Mouse (Mus musculus) heart, embryonic 16.5 days (tissue): Measurements from ENCODE around the gene Gm17409. TPM values are rescaled to one million over a fixed set of nuclear protein-coding genes. Genes with fewer than 3 reads are reported as not detected.

ENCODE experiments used
- ATAC-seq: fragments of 200-750 bp; cut with Nextera tagmentation; replicated peaks from 2 replicates; pipeline ENCODE4 v1.8.0; 2017; ENCODE audit warnings: moderate number of reproducible peaks; ENCODE audit not compliant: insufficient read depth, low FRiP score; ENCODE audit errors: extremely low read depth
- H3K27ac ChIP-seq: fragments of 300-500 bp; sonication (generic); 2 replicates; pipeline ENCODE4 v1.5.1; 2014; ENCODE audit warnings: mild to moderate bottlenecking, low read length, control low read depth, moderate library complexity
- H3K27me3 ChIP-seq: fragments of 300-500 bp; sonication (generic); 2 replicates; pipeline ENCODE4 v1.6.1; 2014; ENCODE audit warnings: low read length, mixed read lengths; ENCODE audit not compliant: control insufficient read depth, insufficient read depth
- H3K36me3 ChIP-seq: fragments of 300-500 bp; sonication (generic); 2 replicates; pipeline ENCODE4 v1.6.1; 2014; ENCODE audit not compliant: control insufficient read depth, insufficient read depth
- H3K4me1 ChIP-seq: fragments of 300-500 bp; sonication (generic); 2 replicates; pipeline ENCODE4 v1.6.1; 2014; ENCODE audit warnings: low read length, mixed read lengths; ENCODE audit not compliant: control insufficient read depth, insufficient read depth
- H3K4me2 ChIP-seq: fragments of 300-500 bp; sonication (generic); 2 replicates; pipeline ENCODE4 v1.6.1; 2014; ENCODE audit warnings: low read depth, mild to moderate bottlenecking, control low read depth, low read length
- H3K4me3 ChIP-seq: fragments of 300-500 bp; sonication (generic); 2 replicates; pipeline ENCODE4 v1.5.1; 2014; ENCODE audit warnings: mild to moderate bottlenecking, control low read depth, low read length
- H3K9ac ChIP-seq: fragments of 300-500 bp; sonication (generic); 2 replicates; pipeline ENCODE4 v1.6.1; 2014; ENCODE audit warnings: low read length, control low read depth
- H3K9me3 ChIP-seq: fragments of 300-500 bp; sonication (generic); replicated peaks from 2 replicates; pipeline ENCODE4 v1.6.1; 2016; ENCODE audit warnings: low read length; ENCODE audit not compliant: control insufficient read depth
- WGBS: fragments of 180-500 bp; shearing (Covaris S2); extraction: QIAGEN DNeasy Blood & Tissue Kit; methylation state at CpG from one replicate; pipeline ENCODE4 v1.1.7; 2014; 5-methylcytosine and 5-hydroxymethylcytosine counted together
- polyA plus RNA-seq: library from polyadenylated mRNA; unstranded; fragments of >200 nt; fragmentation: Nextera tagmentation; extraction: Ambion mirVana; gene quantifications from 2 replicates; pipeline ENCODE4 v1.2.1, GENCODE M21; 2015

Gm17409 gene
- polyA plus RNA-seq, 1 experiment from 2014 or later: not detected

DNA sequence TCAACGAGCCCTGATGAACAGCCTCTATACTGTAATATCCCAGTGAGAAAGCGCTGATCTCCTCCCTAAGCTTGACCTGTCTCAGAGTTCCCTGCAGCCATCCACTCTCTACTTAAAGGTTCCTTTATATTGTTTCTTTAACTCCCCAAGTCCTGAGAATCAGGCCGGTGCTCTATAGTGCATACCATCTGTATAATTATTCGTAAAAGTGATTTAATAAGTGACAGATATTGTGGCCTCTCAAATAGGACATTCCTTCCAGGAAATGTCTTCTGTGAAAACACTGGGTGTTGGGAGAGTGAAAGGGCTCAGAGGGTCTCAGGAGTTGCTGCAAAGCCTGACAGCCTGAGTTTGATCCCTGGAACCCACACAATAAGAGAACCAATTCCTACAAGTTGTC lies 8.2 kb downstream of the Gm17409 start:
- H3K36me3 ChIP-seq: peaks cover 12% of the 10 kb centered on the region
- H3K9ac ChIP-seq: no peak overlapping the region
- no peaks in the 10 kb centered on the region for H3K27me3 ChIP-seq
- 93% methylated on average over 4 of the region's 4 CpGs for WGBS
- H3K9me3 ChIP-seq: no peaks in the 10 kb centered on the region
- H3K27ac ChIP-seq: no peak overlapping the region
- no peaks in the 10 kb centered on the region for H3K4me1 ChIP-seq
- H3K4me2 ChIP-seq: no peak overlapping the region
- no peak overlapping the region for H3K4me3 ChIP-seq
- no peak for ATAC-seq

GRCm38 (mm10) chr2:58479536-58479935 lies 9.6 kb downstream of the Gm17409 start:
- ATAC-seq: no peak
- no peaks in the 10 kb centered on the region for H3K9me3 ChIP-seq
- WGBS: 89% methylated on average over 10 of the region's 10 CpGs
- H3K4me2 ChIP-seq: no peak overlapping the region
- H3K27ac ChIP-seq: no peak overlapping the region
- H3K4me1 ChIP-seq: peaks cover 6% of the 10 kb centered on the region
- H3K27me3 ChIP-seq: no peaks in the 10 kb centered on the region
- H3K4me3 ChIP-seq: no peak overlapping the region
- H3K36me3 ChIP-seq: peaks cover 10% of the 10 kb centered on the region; the same call in 1 of the 2 replicates
- H3K9ac ChIP-seq: no peak overlapping the region

DNA sequence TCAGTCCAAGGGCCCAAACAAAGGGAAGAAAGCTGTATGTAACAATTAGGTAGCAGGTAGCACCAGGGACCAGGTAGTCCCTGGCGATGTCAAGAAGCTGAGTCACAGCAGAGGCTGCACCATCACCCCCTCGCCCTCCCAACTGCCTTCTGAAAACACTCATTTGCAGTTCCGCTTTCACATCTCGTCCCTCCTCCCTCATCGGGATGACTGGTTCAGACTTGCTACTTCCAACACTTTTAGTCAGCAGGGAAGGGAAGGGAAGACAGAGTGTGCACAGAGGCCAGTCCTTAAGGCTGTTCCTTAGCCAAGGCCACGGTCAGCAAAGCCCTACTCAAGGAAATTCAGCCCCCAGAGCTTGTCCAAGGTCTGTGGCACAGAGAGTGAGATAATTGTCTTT lies 10.8 kb downstream of the Gm17409 start:
- WGBS: 65% methylated on average over 6 of the region's 6 CpGs
- Histone ChIP-seq H3K36me3 (peaks cover 10% of the 10 kb centered on the region; the same call in 1 of the 2 replicates), H3K4me2 (no peak overlapping the region), H3K9ac (no peak overlapping the region), H3K27me3 (no peaks in the 10 kb centered on the region), H3K27ac (no peak overlapping the region), H3K4me1 (peaks cover 17% of the 10 kb centered on the region), H3K4me3 (no peak overlapping the region), H3K9me3 (no peaks in the 10 kb centered on the region)
- ATAC-seq: no peak

DNA sequence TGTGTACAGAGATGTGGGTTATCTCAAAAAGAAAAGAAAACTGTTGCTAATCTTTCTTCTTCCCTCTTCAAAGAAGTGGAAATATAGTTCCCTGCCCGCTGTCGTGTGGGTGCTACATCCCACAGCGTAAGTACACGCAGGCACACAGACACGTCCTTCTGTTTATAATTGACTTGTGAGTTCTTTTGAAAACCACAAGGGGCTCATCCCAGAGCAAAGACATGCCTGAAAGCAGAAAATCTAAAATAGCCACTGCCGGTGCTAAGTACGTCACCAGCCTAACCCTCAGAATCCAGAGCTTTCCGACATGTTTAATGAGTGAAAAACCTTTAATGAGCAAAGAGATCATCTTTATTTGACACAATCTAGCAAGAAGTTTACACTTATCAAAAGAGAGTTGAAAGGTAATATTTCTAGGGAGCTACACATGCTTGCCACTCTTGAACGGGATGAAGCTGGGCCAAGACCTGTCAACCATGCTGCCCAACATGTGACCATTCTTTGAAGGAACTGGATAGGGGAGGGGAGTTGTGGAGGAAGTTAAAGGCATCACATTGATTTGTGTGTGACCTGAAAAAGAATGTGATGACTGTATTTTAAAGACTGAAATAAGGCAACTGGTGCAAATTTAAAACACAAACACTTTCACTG lies 11.7 kb downstream of the Gm17409 start:
- Histone ChIP-seq H3K27ac (no peak overlapping the region), H3K27me3 (no peaks in the 10 kb centered on the region), H3K4me2 (no peak overlapping the region), H3K9me3 (no peaks in the 10 kb centered on the region), H3K36me3 (peaks cover 6% of the 10 kb centered on the region; the same call in 1 of the 2 replicates), H3K4me3 (no peak overlapping the region), H3K4me1 (peaks cover 23% of the 10 kb centered on the region), H3K9ac (no peak overlapping the region)
- 65% methylated on average over 9 of the region's 9 CpGs for WGBS
- ATAC-seq: no peak

DNA sequence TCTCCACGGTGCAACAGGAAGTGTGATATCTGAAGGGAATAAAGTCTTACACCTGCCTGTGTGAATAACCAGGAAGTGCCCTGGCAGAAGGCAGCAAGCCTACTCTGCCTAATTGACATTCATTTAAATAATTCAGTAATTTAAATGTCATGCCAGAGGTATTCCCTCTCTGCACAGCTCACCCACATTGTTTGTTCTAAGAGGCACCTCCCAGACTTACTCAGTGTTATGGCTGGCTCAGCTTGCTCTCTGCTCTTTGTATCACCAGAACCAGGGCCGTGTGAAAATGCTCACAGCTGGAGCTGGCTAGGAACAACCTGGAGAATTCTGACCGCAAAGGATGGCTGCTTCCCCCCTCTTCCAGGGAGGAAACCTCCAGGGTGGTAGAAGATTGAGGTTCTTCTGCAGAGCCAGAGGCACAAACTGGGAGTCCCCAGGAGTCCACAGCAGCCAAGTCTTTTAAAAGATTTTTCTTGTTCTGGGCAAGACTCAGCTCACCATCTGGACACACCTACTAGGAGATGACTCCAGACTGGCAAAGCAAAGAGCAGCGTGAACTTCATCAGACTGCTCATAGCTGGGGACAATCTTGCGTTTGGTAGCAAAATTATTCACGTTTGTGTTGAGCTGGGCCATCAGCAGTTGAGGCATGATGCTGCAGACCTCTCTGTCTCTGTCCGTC lies 14.5 kb downstream of the Gm17409 start:
- Histone ChIP-seq H3K4me3 (no peak overlapping the region), H3K4me2 (no peak overlapping the region), H3K4me1 (peaks cover 52% of the 10 kb centered on the region), H3K9ac (no peak overlapping the region; the same call in 1 of the 2 replicates), H3K27me3 (no peaks in the 10 kb centered on the region), H3K9me3 (no peaks in the 10 kb centered on the region), H3K27ac (peak overlapping the region; percentile 51), H3K36me3 (no peaks in the 10 kb centered on the region)
- no peak for ATAC-seq
- WGBS: 34% methylated on average over 7 of the region's 7 CpGs

GRCm38 (mm10) chr2:58485152-58485551 lies 15.2 kb downstream of the Gm17409 start:
- H3K9ac ChIP-seq: no peak overlapping the region
- WGBS: 12% methylated on average over 4 of the region's 4 CpGs
- no peak for ATAC-seq

DNA sequence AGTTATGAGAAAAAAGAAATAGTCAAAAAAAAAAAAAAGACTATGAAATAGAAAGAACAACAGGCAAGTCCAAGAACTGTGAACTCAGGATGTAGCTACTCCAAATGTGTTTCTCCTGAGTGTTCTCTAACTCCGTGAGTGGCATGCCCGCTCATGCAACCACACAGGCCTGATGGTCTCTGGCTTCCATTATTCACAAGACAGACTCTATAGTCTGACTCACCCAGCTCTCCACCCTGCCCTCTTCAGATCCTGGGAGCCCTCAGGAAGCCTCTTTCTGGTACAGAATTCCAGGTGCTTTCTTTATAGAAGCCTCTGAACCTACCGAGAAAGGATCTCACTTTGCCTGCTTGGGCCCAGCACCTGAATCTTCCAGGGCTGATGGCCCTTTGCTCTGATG lies 15.8 kb downstream of the Gm17409 start:
- Histone ChIP-seq H3K9me3 (no peaks in the 10 kb centered on the region), H3K36me3 (no peaks in the 10 kb centered on the region), H3K27ac (peak overlapping the region; percentile 3; the same call in 1 of the 2 replicates), H3K4me1 (peaks cover 61% of the 10 kb centered on the region), H3K27me3 (no peaks in the 10 kb centered on the region), H3K4me3 (no peak overlapping the region), H3K9ac (no peak overlapping the region), H3K4me2 (no peak overlapping the region)
- 65% methylated on average over 3 of the region's 3 CpGs for WGBS
- ATAC-seq: no peak

More at GRCm38 (mm10) chr2:58485152-58485551, 15.2 kb downstream of the Gm17409 start:
- Histone ChIP-seq H3K27ac (peak overlapping the region; percentile 51), H3K4me3 (no peak overlapping the region), H3K4me1 (peaks cover 59% of the 10 kb centered on the region), H3K4me2 (0 out of 2 replicates have a peak overlapping the region, but pooled peaks have one; percentile 1), H3K9me3 (no peaks in the 10 kb centered on the region), H3K36me3 (no peaks in the 10 kb centered on the region), H3K27me3 (no peaks in the 10 kb centered on the region)

GRCm38 (mm10) chr2:58486441-58487278 lies 16.7 kb downstream of the Gm17409 start:
- WGBS: 69% methylated on average over 14 of the region's 14 CpGs
- no peak for ATAC-seq

GRCm38 (mm10) chr2:58487279-58487560 lies 17.3 kb downstream of the Gm17409 start:
- no peak for ATAC-seq
- Histone ChIP-seq H3K4me1 (peaks cover 61% of the 10 kb centered on the region), H3K4me2 (no peak overlapping the region), H3K27me3 (no peaks in the 10 kb centered on the region), H3K27ac (peak overlapping the region; percentile 47; the same call in 1 of the 2 replicates), H3K4me3 (no peak overlapping the region), H3K36me3 (no peaks in the 10 kb centered on the region), H3K9me3 (no peaks in the 10 kb centered on the region), H3K9ac (no peak overlapping the region)
- 53% methylated on average over 3 of the region's 3 CpGs for WGBS

More at GRCm38 (mm10) chr2:58486441-58487278, 16.7 kb downstream of the Gm17409 start:
- H3K4me2 ChIP-seq: no peak overlapping the region
- no peaks in the 10 kb centered on the region for H3K36me3 ChIP-seq
- no peaks in the 10 kb centered on the region for H3K27me3 ChIP-seq
- H3K4me3 ChIP-seq: no peak overlapping the region
- H3K9ac ChIP-seq: no peak overlapping the region
- no peaks in the 10 kb centered on the region for H3K9me3 ChIP-seq
- H3K27ac ChIP-seq: peak overlapping the region; percentile 47; the same call in 1 of the 2 replicates
- H3K4me1 ChIP-seq: peaks cover 61% of the 10 kb centered on the region
